ENCODE assay signal across 21 mouse cellular contexts in the genomic region with DNA sequence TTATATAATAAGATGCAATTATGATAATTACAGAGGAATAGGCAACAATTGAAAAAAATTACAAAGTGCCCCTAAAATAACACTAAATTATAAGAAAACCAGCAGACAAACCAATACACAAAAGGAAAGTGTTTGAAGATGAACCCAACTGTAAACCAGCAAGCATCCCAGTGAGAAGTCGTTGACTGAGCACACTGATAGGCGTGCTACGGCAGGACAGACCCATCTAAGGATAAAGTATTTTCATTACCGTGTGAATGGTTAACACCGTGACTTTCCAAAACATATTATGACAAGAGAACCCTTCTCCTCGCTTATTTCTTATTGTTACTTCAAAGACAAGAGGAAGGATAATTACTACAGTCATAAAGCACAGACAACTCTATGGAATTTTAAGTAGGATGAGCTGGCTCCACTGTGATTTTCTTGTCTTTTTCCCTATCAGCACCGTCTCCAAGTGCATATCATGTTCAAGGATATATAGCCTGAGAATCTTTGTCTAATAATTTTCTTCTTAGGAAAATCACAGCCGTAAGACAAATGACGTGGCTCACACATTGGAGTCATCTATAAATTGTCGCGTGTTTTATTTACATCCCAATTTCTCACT. TPM values are rescaled to one million over a fixed set of nuclear protein-coding genes. Genes with fewer than 3 reads are reported as not detected.
"Had no signal": no experiment of that assay in that cellular context is flagged by ENCODE, and none has a peak within 500 bp of the region (broad histone marks: within the 10 kb centered on the region; RNA-seq: fewer than 3 reads in every experiment).

No protein-coding gene starts in this region.

- H3K36me3 ChIP-seq: midbrain, embryonic 10.5 days; midbrain, embryonic 12.5 days; midbrain, embryonic 15.5 days; neural tube, embryonic 13.5 days; neural tube, embryonic 15.5 days; stomach, embryonic 15.5 days had no signal

- H3K27ac ChIP-seq: midbrain, embryonic 10.5 days; midbrain, embryonic 12.5 days; neural tube, embryonic 13.5 days; neural tube, embryonic 15.5 days; stomach, embryonic 15.5 days; stomach, postnatal 0 days had no signal

- ATAC-seq: midbrain, embryonic 15.5 days had no signal

- DNase-seq: lung, adult 18-20 months; lung, embryonic 14.5 days; lung, postnatal 10 days; lung, postnatal 4 days; retina, postnatal 1 day; right cerebral cortex, adult 18-20 months; right cerebral cortex, postnatal 25 days; right cerebral cortex, postnatal 4 days; spleen, adult 18-20 months; thymus, adult 2 months; thymus, postnatal 25 days; thymus, postnatal 4 days had no signal

- H3K4me2 ChIP-seq: lung, embryonic 14.5 days; midbrain, embryonic 12.5 days; midbrain, embryonic 15.5 days; neural tube, embryonic 13.5 days; neural tube, embryonic 15.5 days; stomach, embryonic 15.5 days had no signal

- H3K4me1 ChIP-seq: stomach, embryonic 15.5 days had no signal

- H3K27me3 ChIP-seq: midbrain, embryonic 12.5 days; midbrain, embryonic 15.5 days; neural tube, embryonic 13.5 days; neural tube, embryonic 15.5 days; stomach, embryonic 15.5 days had no signal

- H3K9ac ChIP-seq: lung, embryonic 14.5 days; midbrain, embryonic 12.5 days; midbrain, embryonic 15.5 days; neural tube, embryonic 13.5 days; neural tube, embryonic 15.5 days; stomach, embryonic 15.5 days had no signal

- H3K4me3 ChIP-seq: midbrain, embryonic 10.5 days; midbrain, embryonic 12.5 days; midbrain, embryonic 15.5 days; myocyte; neural tube, embryonic 13.5 days; neural tube, embryonic 15.5 days; stomach, embryonic 15.5 days had no signal

- H3K9me3 ChIP-seq: midbrain, embryonic 10.5 days; midbrain, embryonic 12.5 days; midbrain, embryonic 15.5 days; neural tube, embryonic 13.5 days; neural tube, embryonic 15.5 days; stomach, embryonic 15.5 days had no signal

RNA-seq across cellular contexts. Expression of a gene that starts 34.9 kb away (rescaled TPM):
- total RNA-seq: megakaryocyte-erythroid progenitor cell, adult 5-6 weeks had no signal
- polyA plus RNA-seq: myocyte had no signal
